Comparison of ENCODE assay signal across 24 mouse cellular contexts in the genomic region with DNA sequence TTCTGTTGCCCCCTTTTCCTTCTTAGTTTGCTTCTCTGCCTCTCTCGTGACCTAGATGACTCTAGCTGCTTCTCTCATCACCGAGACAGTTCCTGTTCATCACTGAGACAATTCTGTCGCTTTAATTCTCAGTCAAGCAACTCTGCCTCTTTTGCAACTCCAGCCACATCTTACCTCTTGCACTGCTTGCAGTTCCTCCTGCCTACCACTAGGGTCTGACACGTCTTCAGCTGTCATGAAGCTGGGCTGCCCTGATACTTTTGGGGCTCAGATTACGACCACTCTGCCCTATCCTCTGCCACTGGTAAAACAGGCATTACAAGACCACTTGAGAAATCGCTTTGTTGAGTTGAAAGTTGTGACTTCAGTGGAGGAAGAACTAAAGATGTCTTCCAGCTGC.
DNase-seq lines count a peak whose midpoint lies in the region; ATAC-seq and TF ChIP-seq lines count a peak whose summit lies in the region.
"Had no signal": no experiment of that assay in that cellular context is flagged by ENCODE, and none has a peak within 500 bp of the region (broad histone marks: within the 10 kb centered on the region; RNA-seq: fewer than 3 reads in every experiment).

No protein-coding gene starts in this region.

- H3K36me3 ChIP-seq in heart, adult 2 months (ENCODE audit: control insufficient read depth, insufficient read depth, low read length): no peaks in the 10 kb centered on the region
- H3K36me3 ChIP-seq in heart, embryonic 10.5 days: no peaks in the 10 kb centered on the region
- H3K36me3 ChIP-seq in liver, embryonic 14.5 days (replicated peaks; ENCODE audit: control insufficient read depth, insufficient read depth, low read depth): no peaks in the 10 kb centered on the region
- H3K36me3 ChIP-seq in liver, embryonic 12.5 days: no peaks in the 10 kb centered on the region
- H3K36me3 ChIP-seq in E14TG2a.4 (ENCODE audit: insufficient read depth, low read length): no peaks in the 10 kb centered on the region
- H3K36me3 ChIP-seq: embryonic facial prominence, embryonic 12.5 days; hindbrain, embryonic 13.5 days; limb, embryonic 12.5 days; midbrain, embryonic 10.5 days; neural tube, embryonic 13.5 days had no signal

- H3K4me1 ChIP-seq in heart, adult 2 months (ENCODE audit: control insufficient read depth, insufficient read depth, low read length): no peaks in the 10 kb centered on the region
- no peaks in the 10 kb centered on the region for H3K4me1 ChIP-seq in heart, embryonic 10.5 days
- H3K4me1 ChIP-seq in liver, embryonic 14.5 days (replicated peaks; ENCODE audit: control insufficient read depth in 2 of 2, insufficient read depth in 2 of 2, low read length in 1 of 2): no peaks in the 10 kb centered on the region
- no peaks in the 10 kb centered on the region for H3K4me1 ChIP-seq in liver, embryonic 12.5 days
- H3K4me1 ChIP-seq in E14TG2a.4 (replicated peaks; ENCODE audit: low read depth, low read length): no peaks in the 10 kb centered on the region
- H3K4me1 ChIP-seq: embryonic facial prominence, embryonic 12.5 days; forebrain, embryonic 13.5 days; hindbrain, embryonic 13.5 days; limb, embryonic 12.5 days; midbrain, embryonic 10.5 days; neural tube, embryonic 13.5 days had no signal

- H3K9ac ChIP-seq in heart, adult 2 months (ENCODE audit: low read depth, low read length): no peak overlapping the region
- H3K9ac ChIP-seq in liver, embryonic 14.5 days (replicated peaks): no peak overlapping the region
- H3K9ac ChIP-seq in liver, embryonic 12.5 days: no peak overlapping the region
- H3K9ac ChIP-seq: embryonic facial prominence, embryonic 12.5 days; forebrain, embryonic 13.5 days; hindbrain, embryonic 13.5 days; limb, embryonic 12.5 days; neural tube, embryonic 13.5 days had no signal

- no peak overlapping the region for H3K4me2 ChIP-seq in liver, embryonic 14.5 days (ENCODE audit: low read depth)
- no peak overlapping the region for H3K4me2 ChIP-seq in liver, embryonic 12.5 days
- H3K4me2 ChIP-seq: embryonic facial prominence, embryonic 12.5 days; forebrain, embryonic 13.5 days; hindbrain, embryonic 13.5 days; limb, embryonic 12.5 days; neural tube, embryonic 13.5 days had no signal

- H3K4me3 ChIP-seq in heart, adult 2 months: no peak overlapping the region
- H3K4me3 ChIP-seq in heart, embryonic 10.5 days: no peak overlapping the region
- no peak overlapping the region for H3K4me3 ChIP-seq in liver, embryonic 14.5 days (ENCODE audit: insufficient read depth in 1 of 2, low read depth in 2 of 2, low read length in 2 of 2)
- H3K4me3 ChIP-seq in liver, embryonic 12.5 days: no peak overlapping the region
- H3K4me3 ChIP-seq in E14TG2a.4 (replicated peaks; ENCODE audit: low read length): no peak overlapping the region
- H3K4me3 ChIP-seq: embryonic facial prominence, embryonic 12.5 days; erythroblast, embryonic 14.5 days; forebrain, embryonic 13.5 days; hindbrain, embryonic 13.5 days; limb, embryonic 12.5 days; midbrain, embryonic 10.5 days; neural tube, embryonic 13.5 days had no signal

- 84% methylated on average over 6 of the region's 6 CpGs for WGBS in heart, adult 2 months
- 80% methylated on average over 6 of the region's 6 CpGs for WGBS in heart, embryonic 10.5 days
- 57% methylated on average over 6 of the region's 6 CpGs for WGBS in liver, embryonic 14.5 days (ENCODE audit: insufficient replicate concordance)
- 68% methylated on average over 6 of the region's 6 CpGs for WGBS in liver, embryonic 12.5 days (ENCODE audit: insufficient replicate concordance)

- no peak for ATAC-seq in liver, embryonic 14.5 days (ENCODE audit: insufficient read depth)
- ATAC-seq in liver, embryonic 12.5 days: no peak
- no peak for ATAC-seq in granulocyte monocyte progenitor cell, adult 5-6 weeks (replicated peaks; ENCODE audit: poor library complexity, severe bottlenecking)
- ATAC-seq: forebrain, embryonic 13.5 days had no signal

- peak; percentile 36 for TF ChIP-seq CTCF in heart, adult 2 months (IDR thresholded peaks at IDR 0.05)
- peak; percentile 67 for TF ChIP-seq CTCF in liver, embryonic 14.5 days (IDR thresholded peaks at IDR 0.05; ENCODE audit: low read depth)
- peak; percentile 58 for TF ChIP-seq CTCF in E14TG2a.4 (conservative IDR thresholded peaks at IDR 0.05; ENCODE audit: low read length)

- TF ChIP-seq EP300 in heart, adult 2 months (IDR thresholded peaks at IDR 0.05; ENCODE audit: insufficient read depth, low read depth, low read length): no peak
- TF ChIP-seq EP300 in liver, embryonic 14.5 days (IDR thresholded peaks at IDR 0.05; ENCODE audit: low read depth): no peak

- intact Hi-C loops in heart, adult 2 months (cut with DNase I): no loop called here

- H3K9me3 ChIP-seq in heart, embryonic 10.5 days: no peaks in the 10 kb centered on the region
- no peaks in the 10 kb centered on the region; the same call in 1 of the 2 replicates for H3K9me3 ChIP-seq in liver, embryonic 14.5 days (ENCODE audit: control insufficient read depth, low read length)
- H3K9me3 ChIP-seq in liver, embryonic 12.5 days (replicated peaks): peaks cover 5% of the 10 kb centered on the region; the same call in 1 of the 2 replicates
- H3K9me3 ChIP-seq in E14TG2a.4 (ENCODE audit: low read length): peaks cover 20% of the 10 kb centered on the region
- H3K9me3 ChIP-seq: embryonic facial prominence, embryonic 12.5 days; hindbrain, embryonic 13.5 days; neural tube, embryonic 13.5 days had no signal

- no peak for DNase-seq in heart, adult 2 months
- DNase-seq in heart, embryonic 10.5 days (ENCODE audit: low spot score): no peak
- DNase-seq in liver, embryonic 14.5 days (ENCODE audit: low read depth in 3 of 3, low spot score in 3 of 3): no peak
- peak; percentile 3 for DNase-seq in ZHBTc4 (ENCODE audit: low read depth, low spot score)
- DNase-seq in urinary bladder, postnatal 10 days (ENCODE audit: low spot score): no peak
- DNase-seq: adrenal gland, postnatal 36 days; cerebellum, adult 9-11 months; gastrocnemius, postnatal 14 days; heart, postnatal 10 days; kidney, postnatal 36 days; lung, adult 18-20 months; right cerebral cortex, adult 18-20 months; thymus, postnatal 4 days had no signal

- H3K79me2 ChIP-seq in heart, adult 2 months (replicated peaks; ENCODE audit: control insufficient read depth, insufficient read depth, low read length): no peaks in the 10 kb centered on the region

- H3K27me3 ChIP-seq in heart, adult 2 months (ENCODE audit: control insufficient read depth, insufficient read depth, low read length): no peaks in the 10 kb centered on the region
- H3K27me3 ChIP-seq in heart, embryonic 10.5 days (ENCODE audit: insufficient read depth, poor library complexity, severe bottlenecking): no peaks in the 10 kb centered on the region
- no peaks in the 10 kb centered on the region for H3K27me3 ChIP-seq in liver, embryonic 14.5 days (ENCODE audit: control insufficient read depth, insufficient read depth, low read length)
- no peaks in the 10 kb centered on the region for H3K27me3 ChIP-seq in liver, embryonic 12.5 days (replicated peaks)
- H3K27me3 ChIP-seq in E14TG2a.4 (ENCODE audit: insufficient read depth, low read length): no peaks in the 10 kb centered on the region
- H3K27me3 ChIP-seq: embryonic facial prominence, embryonic 12.5 days; forebrain, embryonic 13.5 days; hindbrain, embryonic 13.5 days; limb, embryonic 12.5 days; neural tube, embryonic 13.5 days had no signal

- H3K27ac ChIP-seq in heart, adult 2 months: no peak overlapping the region
- no peak overlapping the region for H3K27ac ChIP-seq in heart, embryonic 10.5 days
- H3K27ac ChIP-seq in liver, embryonic 14.5 days: no peak overlapping the region
- H3K27ac ChIP-seq in liver, embryonic 12.5 days: no peak overlapping the region
- H3K27ac ChIP-seq: embryonic facial prominence, embryonic 12.5 days; forebrain, embryonic 13.5 days; hindbrain, embryonic 13.5 days; limb, embryonic 12.5 days; macrophage; midbrain, embryonic 10.5 days; neural tube, embryonic 13.5 days had no signal

- no peak for TF ChIP-seq POLR2A in heart, adult 2 months (IDR thresholded peaks at IDR 0.05; ENCODE audit: insufficient read depth, low read depth, low read length)
